ENCODE assay signal across 26 mouse cellular contexts in genomic region chr1:152871031-152871430, GRCm38 (mm10). TPM values are rescaled to one million over a fixed set of nuclear protein-coding genes. Genes with fewer than 3 reads are reported as not detected.
DNase-seq lines count a peak whose midpoint lies in the region; ATAC-seq lines count a peak whose summit lies in the region.
"Had no signal": no experiment of that assay in that cellular context is flagged by ENCODE, and none has a peak within 500 bp of the region (broad histone marks: within the 10 kb centered on the region; RNA-seq: fewer than 3 reads in every experiment).

No protein-coding gene starts in this region.

- H3K27ac ChIP-seq in hindbrain, embryonic 12.5 days = no peak overlapping the region
- H3K27ac ChIP-seq: embryonic facial prominence, embryonic 13.5 days; forebrain, embryonic 10.5 days; forebrain, embryonic 15.5 days; heart, embryonic 15.5 days; hindbrain, embryonic 15.5 days; midbrain, embryonic 13.5 days; neural tube, embryonic 13.5 days had no signal

- no peaks in the 10 kb centered on the region for H3K9me3 ChIP-seq in hindbrain, embryonic 12.5 days (replicated peaks)
- H3K9me3 ChIP-seq: embryonic facial prominence, embryonic 13.5 days; forebrain, embryonic 10.5 days; forebrain, embryonic 15.5 days; G1E; heart, embryonic 15.5 days; hindbrain, embryonic 15.5 days; megakaryocyte, embryonic 14.5 days; midbrain, embryonic 13.5 days; neural tube, embryonic 13.5 days had no signal

- WGBS in hindbrain, embryonic 12.5 days = 78% methylated on average over 3 of the region's 3 CpGs

- DNase-seq in gastrocnemius, adult 18-20 months (ENCODE audit: low spot score) = peak; percentile 20
- no peak for DNase-seq in gastrocnemius, postnatal 36 days
- DNase-seq in kidney, adult 18-20 months = peak; percentile 40
- DNase-seq in kidney, postnatal 4 days = no peak
- peak; percentile 75 for DNase-seq in kidney, adult 9 months
- peak; percentile 47 to 76 for DNase-seq in kidney, postnatal 36 days
- DNase-seq: adrenal gland, postnatal 25 days; cerebellum, adult 11-12 months; cerebellum, adult 9-11 months; gastrocnemius, postnatal 10 days; layer of hippocampus, postnatal 36 days; liver; lung, postnatal 36 days; thymus, postnatal 4 days had no signal

- no peak overlapping the region for H3K9ac ChIP-seq in hindbrain, embryonic 12.5 days
- H3K9ac ChIP-seq: embryonic facial prominence, embryonic 13.5 days; forebrain, embryonic 15.5 days; heart, embryonic 15.5 days; hindbrain, embryonic 15.5 days; midbrain, embryonic 13.5 days; neural tube, embryonic 13.5 days had no signal

- no peak overlapping the region for H3K4me2 ChIP-seq in hindbrain, embryonic 12.5 days (replicated peaks)
- H3K4me2 ChIP-seq: embryonic facial prominence, embryonic 13.5 days; forebrain, embryonic 15.5 days; heart, embryonic 15.5 days; hindbrain, embryonic 15.5 days; midbrain, embryonic 13.5 days; neural tube, embryonic 13.5 days had no signal

- ATAC-seq in hindbrain, embryonic 12.5 days (ENCODE audit: low FRiP score) = no peak
- ATAC-seq in megakaryocyte, adult 5-6 weeks (ENCODE audit: poor library complexity, severe bottlenecking) = no peak
- ATAC-seq: forebrain, embryonic 15.5 days; inflammation-experienced regulatory T-cells, adult 6 months; midbrain, embryonic 13.5 days had no signal

- peaks cover 21% of the 10 kb centered on the region for H3K36me3 ChIP-seq in hindbrain, embryonic 12.5 days

- H3K27me3 ChIP-seq in hindbrain, embryonic 12.5 days = no peaks in the 10 kb centered on the region
- H3K27me3 ChIP-seq: embryonic facial prominence, embryonic 13.5 days; forebrain, embryonic 15.5 days; heart, embryonic 15.5 days; hindbrain, embryonic 15.5 days; megakaryocyte, embryonic 14.5 days; midbrain, embryonic 13.5 days; neural tube, embryonic 13.5 days had no signal

- peaks cover 3% of the 10 kb centered on the region; the same call in 1 of the 2 replicates for H3K4me1 ChIP-seq in hindbrain, embryonic 12.5 days
- H3K4me1 ChIP-seq: embryonic facial prominence, embryonic 13.5 days had no signal

- intact Hi-C loops in gastrocnemius, postnatal 36 days (cut with DNase I) = no loop called here

- H3K4me3 ChIP-seq in hindbrain, embryonic 12.5 days = no peak overlapping the region
- H3K4me3 ChIP-seq: embryonic facial prominence, embryonic 13.5 days; forebrain, embryonic 10.5 days; forebrain, embryonic 15.5 days; heart, embryonic 15.5 days; hindbrain, embryonic 15.5 days; megakaryocyte, embryonic 14.5 days; midbrain, embryonic 13.5 days; neural tube, embryonic 13.5 days had no signal

RNA-seq across cellular contexts. Expression of gene Smg7, which starts 31.4 kb away (rescaled TPM):
- 10 to 100 TPM; 37.3 to 38.9 TPM for total RNA-seq in gastrocnemius, adult 18-20 months (2021)
- total RNA-seq in gastrocnemius, postnatal 36 days (2021) = 10 to 100 TPM; 33.5 to 34.4 TPM
- 40.8 and 42.4 TPM in 2 replicates for polyA plus RNA-seq in hindbrain, embryonic 12.5 days (2016; fragmentation: Nextera tagmentation; extraction: Ambion mirVana)
- total RNA-seq in megakaryocyte, adult 5-6 weeks (2015) = 75.7 and 77.3 TPM in 2 replicates
- total RNA-seq in megakaryocyte, adult 5-6 weeks (2017) = 20.7 and 31.9 TPM in 2 replicates

Comparison
In these comparisons a context has a peak if more than half of its experiments do, and no peak if none do; other contexts are left out.
1. DNase-seq: peak in gastrocnemius, adult 18-20 months (single experiment), kidney, adult 18-20 months (single experiment), kidney, adult 9 months (single experiment) and kidney, postnatal 36 days (2 of 2); none in gastrocnemius, postnatal 36 days (0 of 2) and kidney, postnatal 4 days (0 of 2).